Mouse (Mus musculus) liver, adult 2 months (tissue): Measurements from ENCODE around the gene Cks1b.

Experiments used
- CTCF ChIP-seq: fragments of 200-500 bp; IDR thresholded peaks from 2 replicates; pipeline ENCODE4 v1.5.1; 2011; ENCODE audit warnings: low read depth, low read length, control low read depth
- POLR2A ChIP-seq: fragments of 200-500 bp; IDR thresholded peaks from 2 replicates; pipeline ENCODE4 v1.6.1; 2011; ENCODE audit warnings: low read length, control low read depth; ENCODE audit not compliant: insufficient read depth; ENCODE audit errors: extremely low read depth

DNA sequence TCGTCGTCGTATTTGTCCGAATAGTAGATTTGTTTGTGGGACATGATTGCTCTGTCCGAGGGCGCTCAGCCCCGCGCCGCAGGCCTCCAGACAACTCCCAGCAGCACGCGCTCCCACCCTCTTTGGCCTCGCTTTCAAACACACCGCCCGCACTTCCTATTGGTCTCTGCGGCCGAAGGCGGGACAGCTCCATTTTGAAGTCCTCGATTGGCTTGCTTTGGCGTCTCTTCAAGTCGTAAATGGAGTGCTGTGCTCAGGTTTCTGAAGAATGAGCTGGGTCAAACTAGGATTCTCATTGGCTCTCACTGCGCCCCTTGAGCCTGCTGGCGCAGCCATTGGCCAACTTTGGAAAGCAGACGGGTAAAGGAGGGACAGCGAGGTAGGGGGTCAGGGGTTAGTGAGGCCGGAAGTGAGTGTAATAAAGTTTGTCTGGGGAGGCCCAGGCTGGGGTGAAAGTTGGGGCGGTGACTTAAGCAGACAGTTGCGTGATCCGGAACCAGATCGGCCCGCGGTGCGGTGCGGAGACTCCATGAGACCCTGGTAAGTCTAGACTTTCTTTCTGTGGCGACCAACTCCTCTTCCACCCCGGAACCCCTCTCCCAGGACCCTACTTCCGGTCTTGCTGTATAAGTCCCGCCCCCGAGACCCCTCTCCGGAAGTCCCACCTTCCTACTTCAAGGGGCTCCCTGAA is at the start of gene Cks1b, which contains the start of gene Shc1:
- TF ChIP-seq CTCF (no peak), POLR2A (0 out of 2 replicates have a peak, but pooled peaks have one; percentile 33)
